Mouse (Mus musculus) stomach, embryonic 15.5 days (tissue): ENCODE measurements at regions not wholly inside any gene's neighbourhood (a gene's known extent, or its start where the extent isn't known, plus 50 kb on each side); places are given as distances from the start of the nearest gene placed in this dataset.

Experiments used
- ATAC-seq: fragments of 200-750 bp; cut with Nextera tagmentation; 2 replicates; pipeline ENCODE4 v1.8.0; 2017; ENCODE audit warnings: low read depth, moderate number of reproducible peaks, moderate TSS enrichment; ENCODE audit not compliant: insufficient read depth, low FRiP score
- H3K27ac ChIP-seq: fragments of 300-500 bp; sonication (generic); 2 replicates; pipeline ENCODE4 v1.5.1; 2015; ENCODE audit warnings: mild to moderate bottlenecking, inconsistent platforms
- H3K27me3 ChIP-seq: fragments of 300-500 bp; sonication (generic); replicated peaks from 2 replicates; pipeline ENCODE4 v1.6.1; 2015; ENCODE audit warnings: inconsistent platforms
- H3K36me3 ChIP-seq: fragments of 300-500 bp; sonication (generic); 2 replicates; pipeline ENCODE4 v1.6.1; 2015; ENCODE audit warnings: inconsistent platforms
- H3K4me1 ChIP-seq: fragments of 300-500 bp; sonication (generic); 2 replicates; pipeline ENCODE4 v1.6.1; 2015; ENCODE audit warnings: inconsistent platforms
- H3K4me2 ChIP-seq: fragments of 300-500 bp; sonication (generic); 2 replicates; pipeline ENCODE4 v1.6.1; 2015; ENCODE audit warnings: mild to moderate bottlenecking, inconsistent platforms
- H3K4me3 ChIP-seq: fragments of 300-500 bp; sonication (generic); replicated peaks from 2 replicates; pipeline ENCODE4 v1.5.1; 2015; ENCODE audit warnings: inconsistent platforms
- H3K9ac ChIP-seq: fragments of 300-500 bp; sonication (generic); 2 replicates; pipeline ENCODE4 v1.6.1; 2015; ENCODE audit warnings: inconsistent platforms
- H3K9me3 ChIP-seq: fragments of 300-500 bp; sonication (generic); 2 replicates; pipeline ENCODE4 v1.6.1; 2016; ENCODE audit warnings: inconsistent platforms
- WGBS: fragments of 180-500 bp; shearing (Covaris S2); methylation state at CpG from one replicate; pipeline ENCODE4 v1.1.7; 2015; 5-methylcytosine and 5-hydroxymethylcytosine counted together

DNA sequence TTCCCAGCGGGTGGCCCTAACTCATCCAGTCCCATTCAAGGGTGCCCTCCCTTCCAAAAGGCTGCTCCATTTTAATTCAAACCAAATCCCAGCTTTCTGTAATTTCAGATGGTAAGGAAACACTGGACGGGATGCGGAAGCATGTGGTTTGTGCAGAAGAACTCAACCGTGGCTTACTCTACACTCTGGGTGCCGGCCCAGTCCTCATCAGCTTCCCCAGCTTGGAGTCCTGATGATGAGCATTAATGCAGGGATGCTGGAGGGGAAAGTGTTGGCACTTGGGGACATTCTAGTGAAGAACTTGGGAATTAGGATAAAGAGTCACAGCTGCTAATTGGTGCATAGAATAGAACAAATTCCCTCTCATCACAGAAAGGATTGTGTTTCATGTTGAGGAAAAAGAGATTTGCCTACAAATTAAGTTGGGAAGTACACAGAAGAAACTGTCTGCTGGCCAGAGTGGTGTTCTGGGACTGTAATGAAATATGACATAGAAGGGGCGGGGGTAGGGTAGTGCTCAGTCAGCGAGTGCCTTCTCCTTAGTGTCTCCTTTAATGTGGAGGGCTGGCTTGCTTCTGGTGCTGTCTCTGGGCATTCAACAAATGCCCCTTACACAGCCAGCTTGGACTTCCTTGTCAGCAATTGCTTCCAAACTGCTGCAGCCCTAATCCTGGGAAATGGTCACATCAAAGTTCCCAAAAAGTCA, 285.0 kb upstream of the Bmper start:
- ATAC-seq, result no peak
- H3K4me2 ChIP-seq, result no peak overlapping the region
- 81% methylated on average over 7 of the region's 7 CpGs for WGBS
- no peak overlapping the region for H3K27ac ChIP-seq
- H3K9ac ChIP-seq, result no peak overlapping the region
- H3K9me3 ChIP-seq, result no peaks in the 10 kb centered on the region
- H3K36me3 ChIP-seq, result no peaks in the 10 kb centered on the region
- H3K4me3 ChIP-seq, result no peak overlapping the region
- H3K4me1 ChIP-seq, result no peaks in the 10 kb centered on the region
- H3K27me3 ChIP-seq, result no peaks in the 10 kb centered on the region

DNA sequence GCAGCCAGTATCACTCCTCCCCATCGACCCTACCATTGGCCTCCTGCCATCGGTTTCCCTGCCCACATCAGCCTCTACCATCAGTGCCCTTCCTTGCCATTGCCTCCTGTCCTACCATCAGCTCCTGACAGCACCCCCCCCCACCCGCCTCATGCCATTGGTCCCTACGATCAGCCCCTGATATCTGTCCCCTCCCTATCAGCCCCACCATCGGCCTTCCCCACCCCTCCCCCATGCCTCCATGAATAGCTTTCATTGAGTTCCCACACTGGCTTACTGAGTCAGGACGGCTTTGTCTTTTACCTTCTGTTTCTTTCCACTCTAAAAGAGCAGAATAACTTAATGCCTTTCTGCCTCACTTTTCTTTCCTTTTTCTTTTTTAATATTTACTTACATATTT, 277.9 kb upstream of the Bmper start:
- H3K4me3 ChIP-seq, result no peak overlapping the region
- H3K9me3 ChIP-seq, result no peaks in the 10 kb centered on the region
- 79% methylated on average over 6 of the region's 6 CpGs for WGBS
- H3K9ac ChIP-seq, result no peak overlapping the region
- no peaks in the 10 kb centered on the region for H3K27me3 ChIP-seq
- H3K4me1 ChIP-seq, result no peaks in the 10 kb centered on the region
- no peak overlapping the region for H3K4me2 ChIP-seq
- no peak for ATAC-seq
- no peak overlapping the region for H3K27ac ChIP-seq
- H3K36me3 ChIP-seq, result no peaks in the 10 kb centered on the region

DNA sequence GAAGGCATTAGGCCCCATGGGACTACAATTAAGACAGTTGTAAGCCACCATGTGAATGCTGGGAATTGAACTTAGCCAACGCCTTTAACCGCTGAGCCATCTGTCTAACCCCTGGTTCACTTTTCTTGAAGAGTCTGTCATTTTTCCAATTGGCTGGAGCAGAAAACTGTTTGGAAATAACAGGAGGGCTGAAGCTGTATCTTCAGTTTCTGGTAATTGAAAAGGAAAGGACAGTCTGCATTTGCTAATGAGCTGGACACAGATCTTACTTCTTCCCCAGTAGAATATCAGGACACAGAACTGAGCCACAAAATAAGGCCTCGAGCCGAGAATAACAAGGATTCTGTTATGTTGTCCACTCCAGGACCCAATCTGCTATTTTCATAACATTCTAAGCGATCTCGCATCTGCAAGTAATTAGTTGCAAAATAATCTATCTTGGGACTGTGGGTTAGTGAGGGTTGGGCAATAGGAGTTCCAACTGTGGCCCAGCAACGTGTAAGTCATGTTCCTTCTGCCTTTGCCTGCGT, 277.4 kb upstream of the Bmper start:
- 83% methylated on average over 8 of the region's 8 CpGs for WGBS
- Histone ChIP-seq H3K4me2 (no peak overlapping the region), H3K9ac (no peak overlapping the region), H3K27me3 (no peaks in the 10 kb centered on the region), H3K4me1 (no peaks in the 10 kb centered on the region), H3K36me3 (no peaks in the 10 kb centered on the region), H3K27ac (no peak overlapping the region), H3K4me3 (no peak overlapping the region), H3K9me3 (no peaks in the 10 kb centered on the region)
- no peak for ATAC-seq

DNA sequence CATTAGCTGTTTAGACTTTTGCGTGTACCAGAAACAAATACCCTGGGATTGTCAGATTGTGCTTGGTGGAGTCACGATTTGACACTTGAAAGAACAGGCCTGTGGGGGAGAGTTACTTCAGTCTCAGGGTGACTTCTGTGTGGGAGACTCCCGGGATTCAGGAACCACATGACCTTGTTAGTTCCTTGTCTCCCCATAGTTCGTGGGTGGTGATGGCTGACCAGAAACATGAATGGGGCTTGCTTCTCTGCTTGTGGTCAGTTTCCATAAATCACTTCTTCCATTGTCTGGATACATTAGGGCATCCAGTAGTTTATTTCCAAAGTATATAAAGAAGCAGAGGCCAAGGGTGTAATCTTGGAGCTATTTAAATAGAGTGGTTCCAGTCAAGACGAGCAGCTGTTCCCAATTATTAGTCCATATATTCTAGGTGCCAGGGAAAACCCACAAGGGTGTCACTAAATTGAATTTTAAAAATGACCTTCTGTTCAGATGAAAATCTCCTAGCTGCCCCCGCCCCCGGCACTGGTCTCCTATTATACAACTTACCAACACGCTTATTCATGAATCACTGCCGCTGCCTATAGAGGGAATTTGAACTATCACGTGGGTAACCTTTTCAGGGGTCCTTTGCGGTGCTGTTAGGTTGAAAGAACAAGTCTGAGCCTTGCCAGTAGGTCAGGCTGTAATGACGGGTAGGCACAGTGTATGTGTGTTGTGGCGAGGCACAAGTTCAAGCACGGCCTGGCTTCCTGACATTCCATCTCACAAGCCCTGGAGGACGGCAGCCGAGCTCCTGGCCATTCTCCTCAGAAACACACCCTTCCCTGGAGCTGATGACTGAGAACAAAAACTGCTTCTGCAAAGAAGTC, 270.1 kb upstream of the Bmper start:
- ATAC-seq, result no peak

DNA sequence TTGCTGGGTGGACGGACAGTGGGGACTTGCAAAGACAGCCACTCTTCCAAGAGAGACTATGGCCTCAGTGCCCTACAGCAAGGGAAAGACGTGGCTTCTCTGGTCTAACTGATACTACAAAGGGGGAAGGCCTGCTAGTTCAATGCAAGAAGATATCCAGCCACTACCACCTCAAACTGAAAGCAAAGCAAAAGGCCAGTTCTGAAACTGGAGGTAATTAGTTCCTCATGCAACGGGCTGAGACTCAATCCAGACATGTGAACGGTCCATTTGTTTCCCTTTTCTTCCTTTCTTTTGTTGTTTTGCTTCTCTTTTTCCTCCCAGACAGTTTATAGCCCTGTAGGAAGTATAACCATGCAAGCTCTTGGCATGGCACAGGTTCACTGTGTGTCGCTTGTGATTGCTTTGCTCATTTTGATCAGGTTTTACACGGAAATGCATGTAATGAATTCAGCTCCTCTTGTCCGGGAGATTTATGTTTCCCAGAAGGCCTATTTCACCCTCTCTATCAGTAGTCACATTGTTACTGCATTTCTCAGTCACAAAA, 260.5 kb upstream of the Bmper start:
- Histone ChIP-seq H3K9ac (no peak overlapping the region), H3K4me3 (no peak overlapping the region), H3K4me1 (no peaks in the 10 kb centered on the region), H3K36me3 (no peaks in the 10 kb centered on the region), H3K9me3 (no peaks in the 10 kb centered on the region), H3K4me2 (no peak overlapping the region), H3K27me3 (no peaks in the 10 kb centered on the region), H3K27ac (no peak overlapping the region)
- WGBS, result 76% methylated on average over 7 of the region's 7 CpGs
- no peak for ATAC-seq

More for the DNA sequence above, 270.1 kb upstream of the Bmper start:
- Histone ChIP-seq H3K9ac (no peak overlapping the region), H3K4me1 (no peaks in the 10 kb centered on the region), H3K27ac (no peak overlapping the region), H3K4me2 (no peak overlapping the region), H3K4me3 (no peak overlapping the region), H3K36me3 (no peaks in the 10 kb centered on the region), H3K9me3 (no peaks in the 10 kb centered on the region), H3K27me3 (no peaks in the 10 kb centered on the region)
- 72% methylated on average over 16 of the region's 16 CpGs for WGBS

DNA sequence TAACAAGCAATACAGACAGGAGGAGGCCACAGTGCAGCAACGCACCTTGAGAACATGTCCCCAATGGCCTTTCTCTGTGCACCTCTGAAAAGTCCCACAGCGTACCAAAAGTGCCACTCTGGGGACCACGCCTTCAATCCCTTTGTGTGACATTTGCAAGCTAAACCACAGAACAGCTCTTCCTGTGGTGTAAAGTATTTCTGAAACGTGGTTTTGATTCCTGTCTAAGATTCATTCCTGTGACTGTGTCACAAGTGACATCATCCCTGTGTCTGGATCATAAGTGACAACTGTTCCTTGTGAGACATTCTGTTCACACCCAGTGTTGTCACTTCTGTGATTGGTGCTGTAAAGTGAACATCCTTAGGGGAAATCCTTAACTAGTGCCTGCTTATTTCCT, 251.6 kb upstream of the Bmper start:
- Histone ChIP-seq H3K27me3 (no peaks in the 10 kb centered on the region), H3K4me1 (no peaks in the 10 kb centered on the region), H3K4me2 (no peak overlapping the region), H3K9me3 (no peaks in the 10 kb centered on the region), H3K9ac (no peak overlapping the region), H3K4me3 (no peak overlapping the region), H3K36me3 (no peaks in the 10 kb centered on the region), H3K27ac (no peak overlapping the region)
- 75% methylated on average over 4 of the region's 4 CpGs for WGBS
- no peak for ATAC-seq

DNA sequence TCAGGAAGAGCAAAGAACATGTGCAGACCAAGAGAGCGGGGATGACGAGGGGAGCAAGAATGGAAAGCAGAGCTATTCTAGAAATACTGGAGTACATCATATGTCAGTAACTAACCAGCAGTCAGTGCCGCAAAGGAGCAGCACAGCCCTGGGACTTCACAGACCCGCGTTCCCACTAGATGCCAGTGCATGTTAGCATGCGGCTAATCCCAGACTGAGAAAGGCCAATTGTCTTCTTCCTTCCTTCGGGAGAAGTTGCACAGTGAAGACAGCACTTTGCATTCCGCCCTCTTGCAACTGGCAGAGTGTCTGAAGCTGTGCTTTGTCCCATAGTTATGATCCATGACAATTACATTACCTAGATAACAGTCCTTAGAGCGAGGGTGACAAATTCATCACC, 246.1 kb upstream of the Bmper start:
- H3K4me3 ChIP-seq, result no peak overlapping the region
- ATAC-seq, result no peak
- H3K27ac ChIP-seq, result no peak overlapping the region
- no peaks in the 10 kb centered on the region for H3K4me1 ChIP-seq
- H3K27me3 ChIP-seq, result no peaks in the 10 kb centered on the region
- H3K4me2 ChIP-seq, result no peak overlapping the region
- no peaks in the 10 kb centered on the region for H3K36me3 ChIP-seq
- 64% methylated on average over 9 of the region's 9 CpGs for WGBS
- H3K9me3 ChIP-seq, result no peaks in the 10 kb centered on the region
- H3K9ac ChIP-seq, result no peak overlapping the region

DNA sequence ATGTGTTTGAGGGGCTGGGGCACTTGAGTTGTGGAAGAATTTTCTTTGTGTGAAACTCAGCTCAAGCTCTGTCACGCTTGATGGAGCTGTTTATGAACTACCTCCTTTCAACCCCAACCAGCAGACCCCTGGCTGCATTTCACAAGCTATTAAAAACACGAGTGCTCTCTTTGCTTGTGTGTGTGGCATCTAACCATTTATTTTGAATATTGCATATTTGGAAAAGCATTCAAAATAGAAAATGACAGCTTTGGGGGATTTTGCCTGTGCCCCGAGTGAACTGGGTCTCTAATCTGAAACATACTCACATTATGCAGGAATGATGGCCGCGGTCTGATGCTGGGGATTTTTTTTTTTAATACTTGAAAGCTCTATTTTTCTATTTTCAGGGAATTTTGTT, 243.2 kb upstream of the Bmper start:
- Histone ChIP-seq H3K36me3 (no peaks in the 10 kb centered on the region), H3K4me3 (no peak overlapping the region), H3K9ac (no peak overlapping the region), H3K4me2 (no peak overlapping the region), H3K27me3 (no peaks in the 10 kb centered on the region), H3K9me3 (no peaks in the 10 kb centered on the region), H3K27ac (no peak overlapping the region), H3K4me1 (no peaks in the 10 kb centered on the region)
- WGBS, result 75% methylated on average over 5 of the region's 5 CpGs
- no peak for ATAC-seq

DNA sequence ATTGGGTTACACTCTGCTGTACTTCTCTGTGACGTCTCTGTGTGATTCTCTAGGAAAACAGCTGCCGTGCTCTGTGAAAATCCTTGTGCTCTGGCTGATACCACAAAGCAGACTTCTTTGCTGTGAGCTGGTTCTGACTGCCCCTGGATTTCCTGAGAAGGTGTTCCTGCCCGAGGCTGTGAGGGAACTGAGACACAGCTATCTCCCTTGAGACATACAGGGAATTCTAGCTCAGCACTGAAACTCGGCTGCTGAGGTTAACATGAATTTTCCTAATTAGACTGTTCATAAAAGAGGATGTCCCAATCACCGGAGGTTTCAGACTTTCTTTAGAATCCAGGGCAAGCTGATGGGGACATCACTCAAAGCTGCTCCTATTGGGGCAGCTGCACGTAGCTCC, 233.4 kb upstream of the Bmper start:
- no peak overlapping the region for H3K9ac ChIP-seq
- H3K4me1 ChIP-seq, result no peaks in the 10 kb centered on the region
- 68% methylated on average over 6 of the region's 6 CpGs for WGBS
- no peak overlapping the region for H3K4me2 ChIP-seq
- no peaks in the 10 kb centered on the region for H3K27me3 ChIP-seq
- H3K27ac ChIP-seq, result no peak overlapping the region
- no peak for ATAC-seq
- no peak overlapping the region for H3K4me3 ChIP-seq
- H3K9me3 ChIP-seq, result no peaks in the 10 kb centered on the region
- H3K36me3 ChIP-seq, result no peaks in the 10 kb centered on the region

DNA sequence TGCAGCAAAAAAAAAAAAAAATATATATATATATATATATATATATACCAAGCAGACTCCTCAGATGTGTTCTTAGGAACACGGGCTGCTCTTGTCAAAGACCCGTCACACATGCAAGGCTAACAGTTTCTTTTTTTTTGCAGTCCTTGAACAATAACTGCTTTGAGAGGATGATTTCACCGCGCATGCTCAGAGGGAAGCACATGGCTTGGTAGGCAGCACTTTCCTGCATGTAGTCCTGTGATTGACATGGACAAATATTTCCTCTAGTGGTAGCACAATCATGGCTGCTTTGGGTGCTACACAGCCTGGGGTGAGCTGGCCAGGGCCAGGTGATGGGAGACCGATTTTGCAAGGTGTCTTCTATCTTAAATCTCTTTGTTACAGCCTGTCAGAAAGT, 229.3 kb upstream of the Bmper start:
- 60% methylated on average over 5 of the region's 5 CpGs for WGBS
- Histone ChIP-seq H3K4me3 (no peak overlapping the region), H3K9me3 (no peaks in the 10 kb centered on the region), H3K27ac (no peak overlapping the region), H3K36me3 (no peaks in the 10 kb centered on the region), H3K4me1 (no peaks in the 10 kb centered on the region), H3K9ac (no peak overlapping the region), H3K27me3 (no peaks in the 10 kb centered on the region), H3K4me2 (no peak overlapping the region)
- no peak for ATAC-seq

DNA sequence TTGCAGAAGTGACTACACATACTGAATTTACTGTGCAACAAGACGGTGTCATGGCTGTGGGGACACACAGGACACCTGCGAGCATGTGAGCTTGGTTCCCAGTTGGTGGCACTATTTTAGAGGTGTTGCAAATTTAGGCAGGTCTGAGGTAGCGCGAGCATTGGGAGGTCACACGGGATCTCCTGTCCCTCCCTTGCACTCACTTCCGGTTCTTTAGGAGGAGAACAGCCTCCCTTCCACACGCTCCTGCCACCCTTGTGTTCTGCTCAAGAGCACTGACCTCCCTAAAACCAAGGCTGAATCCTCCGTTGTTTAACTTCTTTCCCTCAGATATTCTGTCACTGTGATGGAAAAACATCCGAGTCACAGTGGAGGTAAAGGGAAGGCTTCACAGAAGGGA, 227.3 kb upstream of the Bmper start:
- no peak overlapping the region for H3K27ac ChIP-seq
- ATAC-seq, result no peak
- no peak overlapping the region for H3K4me3 ChIP-seq
- no peaks in the 10 kb centered on the region for H3K4me1 ChIP-seq
- no peaks in the 10 kb centered on the region for H3K27me3 ChIP-seq
- no peaks in the 10 kb centered on the region for H3K9me3 ChIP-seq
- no peak overlapping the region for H3K4me2 ChIP-seq
- no peak overlapping the region for H3K9ac ChIP-seq
- 72% methylated on average over 9 of the region's 9 CpGs for WGBS
- no peaks in the 10 kb centered on the region for H3K36me3 ChIP-seq

DNA sequence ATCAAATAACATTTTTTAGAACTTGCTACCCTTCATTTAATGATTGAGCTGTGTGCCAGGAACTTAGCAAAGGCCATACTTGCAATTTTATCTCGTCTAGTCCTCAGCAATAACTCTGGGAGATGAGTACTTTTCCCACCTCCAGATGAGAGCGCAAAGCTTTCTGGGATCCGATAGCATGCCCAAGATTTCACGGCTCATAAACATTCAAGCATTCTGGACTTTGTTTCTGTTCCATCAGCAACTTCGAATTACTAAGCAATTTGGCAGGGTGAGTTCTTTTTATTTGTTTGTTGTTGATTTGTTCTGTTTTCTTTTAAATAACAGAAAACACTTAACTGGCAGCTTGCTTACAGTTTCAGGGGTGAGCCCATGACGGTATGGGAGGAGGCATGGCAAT, 224.6 kb upstream of the Bmper start:
- ATAC-seq, result no peak
- no peak overlapping the region for H3K27ac ChIP-seq
- no peak overlapping the region for H3K9ac ChIP-seq
- WGBS, result 80% methylated on average over 6 of the region's 6 CpGs
- no peaks in the 10 kb centered on the region for H3K36me3 ChIP-seq
- H3K27me3 ChIP-seq, result no peaks in the 10 kb centered on the region
- H3K9me3 ChIP-seq, result no peaks in the 10 kb centered on the region
- no peaks in the 10 kb centered on the region for H3K4me1 ChIP-seq
- no peak overlapping the region for H3K4me3 ChIP-seq
- no peak overlapping the region for H3K4me2 ChIP-seq
